Mouse (Mus musculus) kidney, embryonic 14.5 days (tissue): ENCODE results near the gene Anpep. TPM values are rescaled to one million over a fixed set of nuclear protein-coding genes. Genes with fewer than 3 reads are reported as not detected.

Experiments
- ATAC-seq: fragments of 200-750 bp; cut with Nextera tagmentation; 2 replicates; pipeline ENCODE4 v1.8.0; 2017; ENCODE audit warnings: moderate number of reproducible peaks, mild to moderate bottlenecking, moderate TSS enrichment, moderate library complexity; ENCODE audit not compliant: low FRiP score, low TSS enrichment
- H3K27ac ChIP-seq: fragments of 300-500 bp; sonication (generic); 2 replicates; pipeline ENCODE4 v1.5.1; 2014; ENCODE audit warnings: low read depth, mild to moderate bottlenecking, low read length, moderate library complexity, mixed read lengths
- H3K27me3 ChIP-seq: fragments of 300-500 bp; sonication (generic); 2 replicates; pipeline ENCODE4 v1.6.1; 2014; ENCODE audit warnings: mild to moderate bottlenecking, low read length; ENCODE audit not compliant: control insufficient read depth, insufficient read depth
- H3K36me3 ChIP-seq: fragments of 300-500 bp; sonication (generic); 2 replicates; pipeline ENCODE4 v1.6.1; 2014; ENCODE audit warnings: low read length, mixed read lengths; ENCODE audit not compliant: control insufficient read depth, insufficient read depth
- H3K4me1 ChIP-seq: fragments of 300-500 bp; sonication (generic); 2 replicates; pipeline ENCODE4 v1.6.1; 2014; ENCODE audit warnings: low read length, mixed read lengths; ENCODE audit not compliant: control insufficient read depth, insufficient read depth
- H3K4me2 ChIP-seq: fragments of 300-500 bp; sonication (generic); replicated peaks from 2 replicates; pipeline ENCODE4 v1.6.1; 2014; ENCODE audit warnings: low read depth, mild to moderate bottlenecking, low read length
- H3K4me3 ChIP-seq: fragments of 300-500 bp; sonication (generic); 2 replicates; pipeline ENCODE4 v1.5.1; 2014; ENCODE audit warnings: mild to moderate bottlenecking, low read length
- H3K9ac ChIP-seq: fragments of 300-500 bp; sonication (generic); 2 replicates; pipeline ENCODE4 v1.6.1; 2014; ENCODE audit warnings: low read depth, mild to moderate bottlenecking, low read length, moderate library complexity
- H3K9me3 ChIP-seq: fragments of 300-500 bp; sonication (generic); 2 replicates; pipeline ENCODE4 v1.6.1; 2016; ENCODE audit warnings: low read length; ENCODE audit not compliant: control insufficient read depth
- WGBS: fragments of 180-500 bp; shearing (Covaris S2); extraction: QIAGEN DNeasy Blood & Tissue Kit; methylation state at CpG from one replicate; pipeline ENCODE4 v1.1.7; 2014; 5-methylcytosine and 5-hydroxymethylcytosine counted together
- polyA plus RNA-seq: library from polyadenylated mRNA; unstranded; fragments of >200 nt; fragmentation: Nextera tagmentation; extraction: Ambion mirVana; gene quantifications from 2 replicates; pipeline ENCODE4 v1.2.1, GENCODE M21; 2014

Gene Anpep
- 23.7 and 39.0 TPM in 2 replicates for polyA plus RNA-seq

- no peaks in the 10 kb centered on the region for H3K36me3 ChIP-seq
- H3K4me1 ChIP-seq: peaks cover 10% of the 10 kb centered on the region
- no peaks in the 10 kb centered on the region for H3K9me3 ChIP-seq
- no peaks in the 10 kb centered on the region for H3K27me3 ChIP-seq
- no peak within 1 kb of the TSS for H3K27ac ChIP-seq
- no peak within 1 kb of the TSS for H3K4me2 ChIP-seq
- no peak for ATAC-seq
- no peak within 1 kb of the TSS for H3K4me3 ChIP-seq
- no peak within 1 kb of the TSS for H3K9ac ChIP-seq
- 73% methylated on average over 9 of the region's 9 CpGs for WGBS
Measured at GRCm38 (mm10) chr7:79860811-79861210, at the start of gene Anpep. TSS of gene Anpep (minus strand) at chr7:79861059.

- Histone ChIP-seq H3K9me3 (no peaks in the 10 kb centered on the region), H3K36me3 (peaks cover 35% of the 10 kb centered on the region), H3K4me3 (no peak overlapping the region)
Measured at GRCm38 (mm10) chr7:79907356-79907755, 46.5 kb upstream of the Anpep start.

GRCm38 (mm10) chr7:79906914-79907313, 46.1 kb upstream of the Anpep start:
- Histone ChIP-seq H3K27me3 (no peaks in the 10 kb centered on the region), H3K9me3 (no peaks in the 10 kb centered on the region), H3K4me2 (no peak overlapping the region), H3K36me3 (peaks cover 40% of the 10 kb centered on the region), H3K4me3 (no peak overlapping the region), H3K9ac (no peak overlapping the region), H3K27ac (no peak overlapping the region), H3K4me1 (no peaks in the 10 kb centered on the region)
- 88% methylated on average over 3 of the region's 3 CpGs for whole genome bisulfite sequencing
- ATAC-seq: no peak

More at GRCm38 (mm10) chr7:79907356-79907755, 46.5 kb upstream of the Anpep start:
- WGBS: 61% methylated on average over 2 of the region's 2 CpGs
- ATAC-seq: no peak
- Histone ChIP-seq H3K27ac (no peak overlapping the region), H3K9ac (no peak overlapping the region), H3K4me1 (no peaks in the 10 kb centered on the region), H3K27me3 (no peaks in the 10 kb centered on the region), H3K4me2 (no peak overlapping the region)

GRCm38 (mm10) chr7:79905193-79905592, 44.3 kb upstream of the Anpep start:
- Histone ChIP-seq H3K27me3 (no peaks in the 10 kb centered on the region), H3K9me3 (no peaks in the 10 kb centered on the region), H3K9ac (no peak overlapping the region), H3K4me2 (no peak overlapping the region), H3K4me1 (no peaks in the 10 kb centered on the region), H3K36me3 (peaks cover 42% of the 10 kb centered on the region), H3K27ac (no peak overlapping the region), H3K4me3 (no peak overlapping the region)
- no peak for ATAC-seq
- WGBS: 96% methylated on average over 4 of the region's 4 CpGs

- Histone ChIP-seq H3K9ac (no peak overlapping the region), H3K27ac (no peak overlapping the region), H3K4me1 (no peaks in the 10 kb centered on the region), H3K4me2 (no peak overlapping the region), H3K9me3 (no peaks in the 10 kb centered on the region), H3K4me3 (no peak overlapping the region), H3K27me3 (no peaks in the 10 kb centered on the region), H3K36me3 (peaks cover 37% of the 10 kb centered on the region; the same call in 1 of the 2 replicates)
- ATAC-seq: no peak
- 86% methylated on average over 8 of the region's 8 CpGs for WGBS
Measured at GRCm38 (mm10) chr7:79903160-79903792, 42.4 kb upstream of the Anpep start.

- ATAC-seq: no peak
- peaks cover 35% of the 10 kb centered on the region for H3K36me3 ChIP-seq
Measured at GRCm38 (mm10) chr7:79900753-79901152, 39.9 kb upstream of the Anpep start.

GRCm38 (mm10) chr7:79895225-79895624, 34.4 kb upstream of the Anpep start:
- Histone ChIP-seq H3K36me3 (peaks cover 26% of the 10 kb centered on the region), H3K4me3 (no peak overlapping the region), H3K9me3 (no peaks in the 10 kb centered on the region), H3K27ac (no peak overlapping the region), H3K9ac (no peak overlapping the region), H3K4me2 (no peak overlapping the region), H3K4me1 (peaks cover 7% of the 10 kb centered on the region), H3K27me3 (no peaks in the 10 kb centered on the region)
- WGBS: 74% methylated on average over 3 of the region's 3 CpGs
- ATAC-seq: no peak

More at GRCm38 (mm10) chr7:79900753-79901152, 39.9 kb upstream of the Anpep start:
- 90% methylated on average over 6 of the region's 6 CpGs for WGBS
- Histone ChIP-seq H3K27me3 (no peaks in the 10 kb centered on the region), H3K27ac (no peak overlapping the region), H3K9me3 (no peaks in the 10 kb centered on the region), H3K9ac (no peak overlapping the region), H3K4me2 (no peak overlapping the region), H3K4me3 (no peak overlapping the region), H3K4me1 (no peaks in the 10 kb centered on the region)

GRCm38 (mm10) chr7:79894790-79895189, 33.9 kb upstream of the Anpep start:
- Histone ChIP-seq H3K27ac (no peak overlapping the region), H3K9me3 (no peaks in the 10 kb centered on the region), H3K36me3 (peaks cover 26% of the 10 kb centered on the region), H3K9ac (no peak overlapping the region), H3K4me1 (peaks cover 7% of the 10 kb centered on the region), H3K4me2 (no peak overlapping the region), H3K4me3 (no peak overlapping the region), H3K27me3 (no peaks in the 10 kb centered on the region)
- ATAC-seq: no peak
- WGBS: 90% methylated on average over 1 of the region's 1 CpGs

GRCm38 (mm10) chr7:79892576-79893428, 31.9 kb upstream of the Anpep start:
- Histone ChIP-seq H3K4me1 (peaks cover 7% of the 10 kb centered on the region), H3K27me3 (no peaks in the 10 kb centered on the region), H3K4me2 (no peak overlapping the region), H3K27ac (peak overlapping the region; percentile 47; the same call in 1 of the 2 replicates), H3K9ac (no peak overlapping the region), H3K4me3 (no peak overlapping the region), H3K9me3 (no peaks in the 10 kb centered on the region), H3K36me3 (peaks cover 14% of the 10 kb centered on the region)
- WGBS: 73% methylated on average over 6 of the region's 6 CpGs
- ATAC-seq: 0 out of 2 replicates have a peak, but pooled peaks have one; percentile 49
